Mouse (Mus musculus) gastrocnemius, adult 18-20 months (tissue): ENCODE results near the gene Brf1. TPM values are rescaled to one million over a fixed set of nuclear protein-coding genes. Genes with fewer than 3 reads are reported as not detected.

ENCODE experiments used
- DNase-seq: peaks from one replicate; pipeline ENCODE4 v3.0.0; 2021; ENCODE audit warnings: low spot score
- total RNA-seq, 2 experiments: library from RNA; stranded (reverse); gene quantifications; 2 replicates each; pipeline ENCODE4 v1.2.3; 2021

Brf1 gene
- total RNA-seq, 2 experiments from 2014 or later: 17.8 to 18.5 TPM

DNA sequence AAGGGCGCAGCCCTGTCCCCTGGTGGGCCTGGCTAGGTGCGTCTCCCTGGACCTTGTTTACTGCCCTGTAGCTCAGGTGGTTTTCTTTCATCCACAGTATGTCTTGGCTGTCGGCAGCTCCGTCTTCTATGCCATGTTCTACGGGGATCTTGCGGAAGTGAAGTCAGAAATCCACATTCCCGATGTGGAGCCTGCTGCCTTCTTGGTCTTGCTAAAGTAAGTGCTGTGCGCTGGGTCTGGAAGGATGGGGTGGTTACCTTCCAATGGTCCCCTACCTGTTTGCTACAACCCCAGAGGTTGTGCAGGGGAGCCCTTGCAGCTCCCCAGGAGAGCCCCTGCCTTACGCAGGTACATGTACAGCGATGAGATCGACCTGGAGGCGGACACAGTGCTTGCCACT is 23.3 kb downstream of the Brf1 start:
- no peak for DNase-seq

DNA sequence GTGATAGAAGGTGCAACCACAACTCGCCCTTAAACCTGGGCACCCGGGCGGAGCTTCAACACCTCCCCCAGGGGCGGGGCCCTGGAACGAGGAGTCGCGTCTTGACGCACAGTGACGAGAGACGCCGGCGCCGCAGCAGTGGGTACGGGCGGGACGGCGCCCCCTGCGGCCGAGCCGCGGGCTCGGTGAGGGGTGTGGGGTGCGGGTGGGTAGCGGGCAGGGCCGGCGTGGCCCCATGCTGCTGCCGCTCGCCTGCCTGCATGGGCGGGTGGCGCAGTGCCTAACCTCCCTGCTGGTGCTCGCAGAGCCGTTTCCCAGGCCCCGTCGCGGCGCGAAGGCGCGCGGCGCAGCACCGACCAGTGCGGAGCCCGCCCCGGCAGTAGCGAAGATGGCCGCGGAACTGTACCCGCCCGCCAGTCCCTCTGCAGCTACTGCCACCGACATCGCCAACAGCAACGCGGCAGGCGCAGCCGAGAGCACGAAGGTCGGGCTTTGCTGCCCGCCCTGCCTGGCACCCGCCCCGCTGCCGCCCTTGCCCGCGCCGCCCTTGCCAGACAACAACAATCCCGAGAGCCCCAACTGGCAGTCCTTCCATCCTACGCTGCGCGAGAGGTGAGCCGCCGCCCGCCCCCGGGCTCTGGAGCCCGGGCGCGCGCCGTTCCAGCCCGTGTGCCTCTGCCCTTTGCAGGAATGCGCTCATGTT is 24.0 kb downstream of the Brf1 start, which contains the start of gene Btbd6:
Gene Btbd6, plus strand, starts transcription at position 112 of the 703 bp plus-strand sequence.
- peak; percentile 84 for DNase-seq

- no peak for DNase-seq
Measured at GRCm38 (mm10) chr12:112974736-112975135, 25.8 kb downstream of the Brf1 start.

DNA sequence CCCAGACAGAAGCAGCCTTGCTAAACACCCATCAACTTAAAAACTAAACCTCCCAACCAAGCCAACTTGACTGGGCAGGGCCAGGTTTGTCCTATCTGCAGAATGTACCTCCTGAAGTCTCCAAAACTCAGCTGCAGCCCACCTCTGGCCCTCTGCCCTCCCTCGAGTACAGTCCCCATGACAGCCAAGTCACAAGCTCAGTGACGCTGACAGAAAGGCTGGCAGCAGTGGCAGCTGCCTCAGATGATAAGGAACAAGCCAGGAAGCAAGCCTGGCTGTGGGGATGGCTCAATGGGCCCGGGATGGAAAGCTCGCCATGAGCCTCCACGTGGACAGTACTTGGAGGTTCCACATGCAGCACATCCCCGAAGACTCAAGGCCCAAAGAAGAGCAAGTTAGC is 30.9 kb downstream of the Brf1 start:
- DNase-seq: no peak

DNA sequence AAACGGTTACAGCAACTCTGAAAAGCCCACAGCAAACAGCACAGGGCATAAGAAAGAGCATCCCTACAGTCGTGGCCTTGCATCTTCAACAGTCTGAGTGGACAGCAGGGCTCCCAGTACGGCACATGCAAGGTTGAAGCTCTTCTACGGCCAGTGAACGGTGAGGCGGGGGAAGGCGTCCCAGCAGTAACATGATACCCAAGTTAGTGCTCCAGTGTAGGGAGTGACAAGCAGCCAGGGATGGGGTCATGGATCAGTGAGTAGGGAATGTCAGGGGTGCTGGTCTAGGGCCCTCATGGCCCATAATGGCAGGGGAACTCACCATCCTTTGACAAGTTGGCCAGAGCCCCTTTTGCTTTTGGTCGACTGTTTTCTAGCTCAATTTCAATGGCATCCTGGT is 31.6 kb downstream of the Brf1 start:
- no peak for DNase-seq

GRCm38 (mm10) chr12:112965783-112966182 is 34.7 kb downstream of the Brf1 start:
- DNase-seq: no peak

GRCm38 (mm10) chr12:112961872-112962271 is 38.6 kb downstream of the Brf1 start:
- DNase-seq: no peak

DNA sequence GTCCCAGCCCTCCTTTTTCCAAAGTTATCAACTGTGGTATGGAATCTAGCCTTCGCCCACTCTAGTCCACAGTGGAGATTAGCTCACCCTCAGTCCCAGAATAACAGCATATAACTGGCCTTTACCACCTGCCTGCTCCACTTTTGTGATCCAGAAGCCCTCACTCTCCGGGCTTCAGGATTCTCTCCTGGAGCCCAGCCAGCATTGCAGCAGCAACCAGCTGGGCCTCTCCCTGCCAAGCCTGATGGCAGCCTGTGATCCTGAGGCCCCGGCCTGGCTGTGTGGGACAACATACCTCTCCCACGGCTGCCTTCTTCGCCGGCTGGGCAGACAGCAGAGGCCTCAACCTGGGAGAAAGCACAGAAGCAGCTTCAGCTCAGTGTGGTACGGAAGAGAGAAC is 39.1 kb downstream of the Brf1 start:
- peak; percentile 74 for DNase-seq

GRCm38 (mm10) chr12:112959421-112959820 is 41.1 kb downstream of the Brf1 start:
- no peak for DNase-seq

GRCm38 (mm10) chr12:112958303-112958702 is 42.2 kb downstream of the Brf1 start:
- DNase-seq: peak; percentile 43

DNA sequence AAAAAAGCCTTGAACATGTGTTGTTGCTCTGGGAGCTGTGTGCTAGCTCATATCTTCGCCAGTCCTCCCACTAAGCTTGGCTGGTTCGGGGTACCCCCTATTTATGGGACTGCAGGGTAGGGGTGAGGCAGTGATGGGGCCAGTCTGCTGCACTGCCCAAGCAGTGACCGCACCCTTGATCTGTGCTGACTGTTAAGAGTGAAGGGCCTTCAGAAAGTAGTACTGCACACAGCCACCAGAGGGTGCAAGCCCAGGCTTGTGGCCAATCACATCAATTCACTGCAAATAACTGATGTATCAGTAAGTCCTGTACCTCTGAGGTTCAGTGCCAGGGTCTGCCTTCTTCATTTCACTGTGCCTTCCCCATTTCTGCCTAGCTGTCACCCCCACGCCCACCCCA is 44.7 kb downstream of the Brf1 start:
- peak; percentile 79 for DNase-seq

DNA sequence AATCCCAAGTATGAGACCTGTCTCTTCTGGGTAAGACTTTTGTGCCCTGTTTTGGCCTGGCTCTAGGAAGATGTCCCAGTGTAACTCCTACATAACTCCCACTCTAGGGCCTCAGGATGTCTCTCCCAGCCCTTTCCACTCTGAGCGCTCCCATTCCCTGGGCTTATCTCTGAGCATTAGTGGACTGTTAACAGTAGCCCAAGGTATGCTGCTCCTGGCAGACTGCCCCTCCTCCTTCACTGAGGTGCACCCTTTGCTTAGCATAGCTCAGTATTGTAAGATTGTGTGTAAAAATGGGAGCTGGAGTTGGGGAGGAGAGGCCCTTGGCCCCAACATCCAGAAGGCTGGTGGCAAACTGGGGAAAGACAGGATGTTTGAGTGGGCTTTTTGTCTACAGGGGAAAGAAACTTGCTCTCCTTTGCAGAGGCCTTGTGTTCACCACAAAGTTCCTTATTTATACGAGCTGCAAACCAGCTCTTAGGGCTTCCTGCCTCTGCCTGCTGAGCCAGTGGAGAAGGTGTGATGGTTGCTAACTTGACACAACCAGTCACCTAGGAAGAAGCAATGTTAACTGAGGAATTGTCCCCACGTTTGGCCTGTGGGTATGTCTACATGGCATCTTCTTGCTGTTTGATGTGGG is 47.5 kb downstream of the Brf1 start:
- DNase-seq: no peak

DNA sequence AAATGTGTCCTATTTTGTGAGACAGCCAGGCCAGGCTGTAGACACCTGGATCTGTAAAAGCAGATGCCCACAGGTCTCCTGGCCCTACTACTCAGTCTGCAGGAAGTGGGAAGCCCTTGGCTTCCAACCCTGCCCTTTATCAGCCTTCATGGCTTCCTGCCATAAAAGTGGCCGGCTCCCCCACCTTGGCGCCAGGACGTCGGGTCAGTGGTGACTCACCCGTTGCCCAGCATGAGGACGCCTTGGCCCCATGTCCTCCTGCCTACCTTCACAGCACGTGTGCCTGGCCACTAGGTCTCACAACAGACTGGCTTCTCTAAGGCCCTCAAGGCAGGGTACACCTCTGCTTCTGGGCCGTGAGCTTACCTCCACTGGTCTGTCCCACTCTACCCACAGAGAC is 48.1 kb downstream of the Brf1 start:
- peak; percentile 42 for DNase-seq

DNA sequence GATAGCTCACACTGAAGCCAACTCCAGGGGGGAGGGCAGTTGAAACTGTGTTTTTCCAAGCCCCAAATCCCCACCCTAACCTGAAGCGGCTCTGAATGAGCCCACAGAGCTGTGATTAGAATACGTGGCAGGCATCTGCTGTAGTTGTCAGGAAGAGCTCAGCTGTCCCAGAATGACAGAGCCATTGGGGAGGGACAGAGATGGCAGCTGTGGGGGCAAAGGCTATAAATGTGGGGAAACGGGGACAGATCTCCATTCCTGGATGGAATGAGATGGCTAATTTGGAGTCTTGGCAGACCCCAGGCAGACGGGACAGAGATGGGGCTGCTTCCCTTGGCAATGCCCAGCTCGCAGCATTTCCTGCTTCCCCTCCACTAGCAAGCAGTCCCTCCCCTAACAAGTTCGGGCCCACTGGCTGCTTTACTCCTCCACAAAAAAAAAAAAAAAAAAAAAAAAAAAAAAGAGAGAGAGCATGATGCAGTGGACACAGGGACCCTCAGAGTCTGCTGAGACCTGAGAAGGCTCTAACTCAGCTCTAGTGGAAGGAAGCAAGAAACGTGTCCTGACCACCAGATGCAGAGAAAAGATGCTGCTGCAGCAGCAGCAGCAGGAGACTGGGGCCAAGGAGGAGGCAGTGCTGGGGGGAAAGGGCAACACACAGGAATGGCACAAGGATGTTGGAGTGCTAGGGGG is 49.2 kb downstream of the Brf1 start:
- no peak for DNase-seq

DNA sequence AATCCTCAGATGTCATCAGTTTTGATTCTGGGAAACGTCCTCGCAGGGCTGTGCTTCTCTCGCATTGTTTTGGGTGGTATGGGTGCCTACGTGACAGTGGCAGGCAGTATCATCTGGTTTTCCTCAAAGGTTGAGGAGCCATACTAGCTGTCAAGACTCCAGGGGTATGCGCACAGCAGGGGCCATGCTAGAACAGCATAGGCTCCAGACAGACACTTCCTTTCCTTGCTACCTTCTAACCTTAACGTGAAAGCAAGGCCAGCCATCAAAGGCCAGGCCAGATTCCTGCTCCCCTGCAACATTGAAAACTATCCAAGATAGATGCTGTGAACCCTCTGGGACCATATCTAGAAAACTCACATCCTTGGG is 49.8 kb downstream of the Brf1 start:
- DNase-seq: no peak

GRCm38 (mm10) chr12:112950040-112950760 is 50.3 kb downstream of the Brf1 start:
- peak; percentile 82 for DNase-seq

DNA sequence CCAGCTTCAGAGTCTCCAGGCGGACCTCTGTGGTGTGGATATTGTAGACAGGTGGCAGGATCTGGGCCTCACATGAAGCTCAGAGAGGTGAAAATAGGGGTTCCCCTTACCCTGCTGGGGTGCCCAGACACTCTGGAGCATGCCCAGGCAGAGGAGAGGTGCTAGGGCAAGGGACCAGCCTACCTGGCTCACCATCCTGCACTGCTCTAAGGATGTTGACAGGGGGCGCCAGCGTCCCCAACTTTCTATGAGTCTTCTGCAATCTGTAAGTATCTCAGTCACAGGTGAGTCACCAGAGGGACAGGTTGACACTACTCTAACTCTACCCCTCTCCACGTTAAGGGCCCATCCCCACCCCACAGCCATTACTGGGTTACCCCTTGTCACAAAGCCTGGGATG is 53.2 kb downstream of the Brf1 start:
- DNase-seq: no peak

DNA sequence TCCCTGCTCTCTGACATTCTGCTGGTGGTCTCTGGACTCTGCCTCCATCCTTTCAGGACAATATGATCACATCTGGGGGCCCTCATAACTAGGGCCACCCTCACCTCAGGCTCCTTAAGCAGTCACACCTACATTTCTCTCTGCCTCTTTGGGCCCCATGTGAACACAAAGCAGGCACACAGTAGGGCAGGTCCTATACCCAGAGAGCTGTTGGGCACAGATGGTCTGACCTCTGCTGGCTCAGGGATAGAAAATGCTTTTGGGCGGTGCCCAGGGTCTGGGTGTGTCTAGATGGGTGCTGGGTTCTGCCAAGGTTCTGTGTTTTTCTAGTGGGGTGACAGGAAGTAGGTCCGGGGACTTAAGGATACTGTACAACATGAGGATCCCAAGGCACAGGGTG is 56.8 kb downstream of the Brf1 start:
- DNase-seq: no peak

- peak; percentile 79 for DNase-seq
Measured at GRCm38 (mm10) chr12:112941776-112942713, 58.5 kb downstream of the Brf1 start, which contains the start of gene Nudt14. Gene Nudt14, minus strand, starts transcription at chr12:112942124.

DNA sequence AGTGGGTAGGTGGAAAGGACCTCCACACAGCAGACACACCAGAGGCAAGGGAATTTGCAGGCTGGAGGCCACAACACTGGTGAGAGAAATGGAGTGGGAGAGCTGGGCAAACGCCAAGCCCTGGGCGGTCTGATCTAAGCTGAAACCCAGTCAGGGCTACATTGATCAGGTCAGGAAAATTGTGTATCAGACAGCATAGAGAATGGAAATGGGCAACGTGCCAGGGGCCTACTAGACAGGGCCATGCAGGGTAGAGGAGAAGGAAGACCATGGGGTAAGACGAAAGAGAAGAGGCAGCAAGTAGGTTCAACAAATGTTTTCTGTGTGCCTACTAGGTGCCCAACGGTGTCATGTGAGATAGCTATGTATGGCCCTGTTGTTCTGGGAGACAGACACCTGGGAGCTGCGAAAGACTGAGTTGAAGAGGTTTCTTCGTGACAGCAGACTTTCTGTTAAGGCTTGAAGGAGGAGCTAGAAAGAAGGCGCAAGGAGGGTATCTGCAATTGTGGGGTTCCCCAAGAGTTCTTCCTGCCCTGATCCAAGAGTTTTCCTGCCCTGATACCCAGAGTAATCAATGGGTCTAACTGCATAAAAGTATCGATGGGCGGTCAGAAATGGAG is 59.2 kb downstream of the Brf1 start:
- no peak for DNase-seq
